Mouse (Mus musculus) embryonic fibroblast, embryonic 13.5 days (primary cell): ENCODE measurements at regions not wholly inside any gene's neighbourhood (a gene's known extent, or its start where the extent isn't known, plus 50 kb on each side); places are given as distances from the start of the nearest gene placed in this dataset.
A peak's percentile ranks its signal among the peaks of the same experiment; 100 is the strongest.

ENCODE experiments used
- H3K27ac ChIP-seq: 2 replicates; pipeline ENCODE4 v1.5.1; 2012; ENCODE audit warnings: low read length, control low read depth, inconsistent platforms; ENCODE audit not compliant: insufficient read depth
- H3K4me1 ChIP-seq: 2 replicates; pipeline ENCODE4 v1.6.1; 2011; ENCODE audit warnings: low read length; ENCODE audit not compliant: control insufficient read depth, insufficient read depth
- H3K4me3 ChIP-seq: 2 replicates; pipeline ENCODE4 v1.5.1; 2011; ENCODE audit warnings: mild to moderate bottlenecking, control low read depth, low read length; ENCODE audit not compliant: insufficient read depth
- CTCF ChIP-seq: IDR thresholded peaks from 2 replicates; pipeline ENCODE4 v1.5.1; 2011; ENCODE audit warnings: mild to moderate bottlenecking, control low read depth, low read length, moderate library complexity, borderline replicate concordance; ENCODE audit not compliant: insufficient read depth
- POLR2A ChIP-seq: IDR thresholded peaks from 2 replicates; pipeline ENCODE4 v1.6.1; 2011; ENCODE audit warnings: low read depth, mild to moderate bottlenecking, control low read depth, low read length, moderate library complexity

GRCm38 (mm10) chr7:51722420-51722819 lies 100.6 kb downstream of the Slc17a6 start:
- no peak overlapping the region for H3K27ac ChIP-seq
- no peak for TF ChIP-seq POLR2A
- H3K4me1 ChIP-seq: peaks cover 5% of the 10 kb centered on the region
- no peak overlapping the region for H3K4me3 ChIP-seq

GRCm38 (mm10) chr7:51723955-51724354 lies 102.1 kb downstream of the Slc17a6 start:
- Histone ChIP-seq H3K27ac (0 out of 2 replicates have a peak overlapping the region, but pooled peaks have one; percentile 90), H3K4me1 (peaks cover 5% of the 10 kb centered on the region), H3K4me3 (no peak overlapping the region)
- TF ChIP-seq CTCF (no peak), POLR2A (no peak)

- Histone ChIP-seq H3K4me3 (no peak overlapping the region), H3K4me1 (no peaks in the 10 kb centered on the region), H3K27ac (no peak overlapping the region; the same call in 1 of the 2 replicates)
- TF ChIP-seq CTCF (no peak), POLR2A (no peak)
Measured at GRCm38 (mm10) chr7:51736285-51736684, 114.5 kb downstream of the Slc17a6 start.

- Histone ChIP-seq H3K4me3 (no peak overlapping the region), H3K27ac (no peak overlapping the region), H3K4me1 (no peaks in the 10 kb centered on the region)
- TF ChIP-seq CTCF (no peak), POLR2A (no peak)
Measured at GRCm38 (mm10) chr7:51739590-51739989, 117.8 kb downstream of the Slc17a6 start.

GRCm38 (mm10) chr7:51740928-51741327 lies 119.1 kb downstream of the Slc17a6 start:
- H3K4me3 ChIP-seq: no peak overlapping the region
- TF ChIP-seq CTCF (no peak), POLR2A (no peak)
- H3K4me1 ChIP-seq: peaks cover 6% of the 10 kb centered on the region; the same call in 1 of the 2 replicates
- no peak overlapping the region for H3K27ac ChIP-seq

- no peak for TF ChIP-seq POLR2A
- TF ChIP-seq CTCF: no peak
- Histone ChIP-seq H3K4me1 (peaks cover 6% of the 10 kb centered on the region; the same call in 1 of the 2 replicates), H3K4me3 (no peak overlapping the region), H3K27ac (no peak overlapping the region)
Measured at GRCm38 (mm10) chr7:51742720-51743119, 119.1 kb upstream of the Gas2 start.

GRCm38 (mm10) chr7:51745598-51745997 lies 116.2 kb upstream of the Gas2 start:
- Histone ChIP-seq H3K4me1 (peaks cover 11% of the 10 kb centered on the region; the same call in 1 of the 2 replicates), H3K27ac (no peak overlapping the region), H3K4me3 (no peak overlapping the region)
- TF ChIP-seq POLR2A (no peak), CTCF (no peak)

GRCm38 (mm10) chr7:51748633-51749303 lies 113.0 kb upstream of the Gas2 start:
- H3K27ac ChIP-seq: no peak overlapping the region

GRCm38 (mm10) chr7:51749304-51750129 lies 112.3 kb upstream of the Gas2 start:
- Histone ChIP-seq H3K4me3 (no peak overlapping the region), H3K4me1 (peaks cover 15% of the 10 kb centered on the region), H3K27ac (peak overlapping the region; percentile 61; the same call in 1 of the 2 replicates)
- no peak for TF ChIP-seq POLR2A
- no peak for TF ChIP-seq CTCF

More at GRCm38 (mm10) chr7:51748633-51749303, 113.0 kb upstream of the Gas2 start:
- TF ChIP-seq POLR2A: no peak
- no peak for TF ChIP-seq CTCF
- no peak overlapping the region for H3K4me3 ChIP-seq
- peaks cover 15% of the 10 kb centered on the region for H3K4me1 ChIP-seq

- peaks cover 14% of the 10 kb centered on the region for H3K4me1 ChIP-seq
- no peak overlapping the region for H3K4me3 ChIP-seq
- TF ChIP-seq CTCF (no peak), POLR2A (no peak)
- H3K27ac ChIP-seq: peak overlapping the region; percentile 61; the same call in 1 of the 2 replicates
Measured at GRCm38 (mm10) chr7:51750271-51750670, 111.5 kb upstream of the Gas2 start.
